Mouse (Mus musculus) erythroid progenitor cell, adult 5-6 weeks (primary cell): ENCODE data around the gene Wdr34. TPM values are rescaled to one million over a fixed set of nuclear protein-coding genes. Genes with fewer than 3 reads are reported as not detected.
"Not testable (repeated sequence)": the region's sequence is repeated elsewhere in the genome, so short reads cannot be mapped to it uniquely, and the experiment has no call there.

Experiments used
- ATAC-seq: replicated peaks from 2 replicates; pipeline ENCODE4 v1.8.0; 2016; ENCODE audit warnings: moderate number of reproducible peaks, mild to moderate bottlenecking, moderate TSS enrichment, inconsistent platforms; ENCODE audit not compliant: poor library complexity, low FRiP score, severe bottlenecking
- total RNA-seq, 2 experiments: library from RNA; stranded (forward) in 1 of 2; stranded (reverse) in 1 of 2; fragments of 150-400 nt in 1 of 2; fragments of 186-747, 209-891 nt in 1 of 2; gene quantifications; 2 replicates each; pipeline versions ENCODE4 v1.2.3 to v1.2.4; 2015 to 2017; ENCODE audit warnings: low replicate concordance in 2 of 2

The Wdr34 gene
- total RNA-seq, 2 experiments from 2014 or later = 2.1 TPM; not detected in 1

GRCm38 (mm10) chr2:30067031-30067888 lies 18.6 kb upstream of the Wdr34 start:
- 0 out of 2 replicates have a peak, but pooled peaks have one; percentile 6 for ATAC-seq

GRCm38 (mm10) chr2:30066046-30066901 lies 17.6 kb upstream of the Wdr34 start:
- peak; percentile 82 for ATAC-seq

- no peak for ATAC-seq
Measured at GRCm38 (mm10) chr2:30064298-30064697, 15.6 kb upstream of the Wdr34 start.

- ATAC-seq = no peak
Measured at GRCm38 (mm10) chr2:30063791-30064190, 15.1 kb upstream of the Wdr34 start.

- no peak for ATAC-seq
Measured at GRCm38 (mm10) chr2:30063235-30063634, 14.6 kb upstream of the Wdr34 start.

GRCm38 (mm10) chr2:30062249-30063093 lies 13.8 kb upstream of the Wdr34 start:
- peak; percentile 58 for ATAC-seq

GRCm38 (mm10) chr2:30061215-30062166 lies 12.8 kb upstream of the Wdr34 start:
- no peak for ATAC-seq

- no peak for ATAC-seq
Measured at GRCm38 (mm10) chr2:30058418-30058817, 9.7 kb upstream of the Wdr34 start.

- ATAC-seq = peak; percentile 68
Measured at GRCm38 (mm10) chr2:30057223-30057904, 8.7 kb upstream of the Wdr34 start, which contains the start of gene Set. TSS of gene Set (plus strand) at chr2:30057378.

GRCm38 (mm10) chr2:30056736-30057135 lies 8.1 kb upstream of the Wdr34 start:
- ATAC-seq = no peak

GRCm38 (mm10) chr2:30055310-30055709 lies 6.6 kb upstream of the Wdr34 start:
- ATAC-seq = not testable (repeated sequence)

GRCm38 (mm10) chr2:30051992-30052761 lies 3.5 kb upstream of the Wdr34 start:
- no peak for ATAC-seq

- no peak for ATAC-seq
Measured at GRCm38 (mm10) chr2:30049831-30050230, 1.1 kb upstream of the Wdr34 start.

- no peak for ATAC-seq
Measured at GRCm38 (mm10) chr2:30048101-30048501, 580 bp downstream of the Wdr34 start.

- ATAC-seq = no peak
Measured at GRCm38 (mm10) chr2:30047127-30047526, 1.6 kb downstream of the Wdr34 start.

- no peak for ATAC-seq
Measured at GRCm38 (mm10) chr2:30044550-30044949, 4.1 kb downstream of the Wdr34 start.

- peak; percentile 69 for ATAC-seq
Measured at GRCm38 (mm10) chr2:30042445-30042844, 6.2 kb downstream of the Wdr34 start.
